Mouse (Mus musculus): Measurements from ENCODE around the gene Rai1. TPM values are rescaled to one million over a fixed set of nuclear protein-coding genes. Genes with fewer than 3 reads are reported as not detected.

Rai1 gene
- polyA plus RNA-seq, 2 experiments, result 29.7 to 62.1 TPM

- Histone ChIP-seq H3K9me3 (ENCODE audit: control insufficient read depth, low read length) (no peaks in the 10 kb centered on the region), H3K27me3 (ENCODE audit: control insufficient read depth, insufficient read depth, low read length) (no peaks in the 10 kb centered on the region), H3K27ac (replicated peaks; ENCODE audit: low read depth, low read length) (no peak overlapping the region), H3K4me2 (replicated peaks; ENCODE audit: low read depth, low read length, severe bottlenecking) (no peak overlapping the region; the same call in 1 of the 2 replicates), H3K4me1 (ENCODE audit: control insufficient read depth, insufficient read depth, low read length) (peaks cover 72% of the 10 kb centered on the region), H3K36me3 (ENCODE audit: control insufficient read depth, insufficient read depth, low read length) (no peaks in the 10 kb centered on the region), H3K9ac (ENCODE audit: low read depth, low read length, severe bottlenecking) (no peak overlapping the region), H3K4me3 (replicated peaks; ENCODE audit: low read length) (no peak overlapping the region)
- no peak for TF ChIP-seq POLR2A (IDR thresholded peaks at IDR 0.05; ENCODE audit: borderline replicate concordance, extremely low read depth, insufficient read depth, insufficient read length)
- DNase-seq (ENCODE audit: low spot score) (no peak), ATAC-seq (ENCODE audit: low FRiP score, low read depth) (no peak)
- WGBS, result 31% methylated on average over 5 of the region's 6 CpGs
These were observed 73.2 kb downstream of the Rai1 start for GRCm38 (mm10) chr11:60178005-60178404.

GRCm38 (mm10) chr11:60178506-60178905 is 73.7 kb downstream of the Rai1 start:
- Histone ChIP-seq H3K27ac (replicated peaks; ENCODE audit: low read depth, low read length) (no peak overlapping the region), H3K4me2 (replicated peaks; ENCODE audit: low read depth, low read length, severe bottlenecking) (no peak overlapping the region), H3K9me3 (ENCODE audit: control insufficient read depth, low read length) (no peaks in the 10 kb centered on the region), H3K4me1 (ENCODE audit: control insufficient read depth, insufficient read depth, low read length) (peaks cover 72% of the 10 kb centered on the region), H3K36me3 (ENCODE audit: control insufficient read depth, insufficient read depth, low read length) (no peaks in the 10 kb centered on the region), H3K9ac (ENCODE audit: low read depth, low read length, severe bottlenecking) (no peak overlapping the region), H3K27me3 (ENCODE audit: control insufficient read depth, insufficient read depth, low read length) (no peaks in the 10 kb centered on the region), H3K4me3 (replicated peaks; ENCODE audit: low read length) (no peak overlapping the region)
- ATAC-seq (ENCODE audit: low FRiP score, low read depth), result no peak
- DNase-seq (ENCODE audit: low spot score), result no peak
- no peak for TF ChIP-seq POLR2A (IDR thresholded peaks at IDR 0.05; ENCODE audit: borderline replicate concordance, extremely low read depth, insufficient read depth, insufficient read length)

- WGBS, result 71% methylated on average over 12 of the region's 12 CpGs
- H3K27me3 ChIP-seq (ENCODE audit: control insufficient read depth, insufficient read depth, low read length), result no peaks in the 10 kb centered on the region
- H3K4me2 ChIP-seq (replicated peaks; ENCODE audit: low read depth, low read length, severe bottlenecking), result no peak overlapping the region
- no peak overlapping the region for H3K4me3 ChIP-seq (replicated peaks; ENCODE audit: low read length)
- TF ChIP-seq POLR2A (IDR thresholded peaks at IDR 0.05; ENCODE audit: borderline replicate concordance, extremely low read depth, insufficient read depth, insufficient read length), result no peak
- no peak for ATAC-seq (ENCODE audit: low FRiP score, low read depth)
- H3K9ac ChIP-seq (ENCODE audit: low read depth, low read length, severe bottlenecking), result no peak overlapping the region
- no peaks in the 10 kb centered on the region for H3K9me3 ChIP-seq (ENCODE audit: control insufficient read depth, low read length)
- peak; percentile 69 for DNase-seq (ENCODE audit: low spot score)
- H3K36me3 ChIP-seq (ENCODE audit: control insufficient read depth, insufficient read depth, low read length), result peaks cover 24% of the 10 kb centered on the region
- no peak overlapping the region for H3K27ac ChIP-seq (replicated peaks; ENCODE audit: low read depth, low read length)
- peaks cover 66% of the 10 kb centered on the region for H3K4me1 ChIP-seq (ENCODE audit: control insufficient read depth, insufficient read depth, low read length)
These were observed 77.4 kb downstream of the Rai1 start for GRCm38 (mm10) chr11:60182116-60182670.

GRCm38 (mm10) chr11:60182741-60183140 is 77.9 kb downstream of the Rai1 start:
- no peak for TF ChIP-seq POLR2A (IDR thresholded peaks at IDR 0.05; ENCODE audit: borderline replicate concordance, extremely low read depth, insufficient read depth, insufficient read length)
- Histone ChIP-seq H3K36me3 (ENCODE audit: control insufficient read depth, insufficient read depth, low read length) (peaks cover 30% of the 10 kb centered on the region), H3K27ac (replicated peaks; ENCODE audit: low read depth, low read length) (no peak overlapping the region), H3K4me3 (replicated peaks; ENCODE audit: low read length) (no peak overlapping the region), H3K4me1 (ENCODE audit: control insufficient read depth, insufficient read depth, low read length) (peaks cover 61% of the 10 kb centered on the region), H3K9ac (ENCODE audit: low read depth, low read length, severe bottlenecking) (no peak overlapping the region), H3K4me2 (replicated peaks; ENCODE audit: low read depth, low read length, severe bottlenecking) (no peak overlapping the region), H3K9me3 (ENCODE audit: control insufficient read depth, low read length) (no peaks in the 10 kb centered on the region), H3K27me3 (ENCODE audit: control insufficient read depth, insufficient read depth, low read length) (no peaks in the 10 kb centered on the region)
- WGBS, result 29% methylated on average over 2 of the region's 2 CpGs
- ATAC-seq (ENCODE audit: low FRiP score, low read depth) (no peak), DNase-seq (ENCODE audit: low spot score) (no peak)

GRCm38 (mm10) chr11:60184346-60185325 is 79.8 kb downstream of the Rai1 start:
- peaks cover 49% of the 10 kb centered on the region for H3K4me1 ChIP-seq (ENCODE audit: control insufficient read depth, insufficient read depth, low read length)
- H3K27ac ChIP-seq (replicated peaks; ENCODE audit: low read depth, low read length), result no peak overlapping the region
- H3K9me3 ChIP-seq (ENCODE audit: control insufficient read depth, low read length), result no peaks in the 10 kb centered on the region
- no peaks in the 10 kb centered on the region for H3K27me3 ChIP-seq (ENCODE audit: control insufficient read depth, insufficient read depth, low read length)
- TF ChIP-seq POLR2A (IDR thresholded peaks at IDR 0.05; ENCODE audit: borderline replicate concordance, extremely low read depth, insufficient read depth, insufficient read length), result no peak
- 51% methylated on average over 22 of the region's 22 CpGs for WGBS
- H3K36me3 ChIP-seq (ENCODE audit: control insufficient read depth, insufficient read depth, low read length), result peaks cover 48% of the 10 kb centered on the region
- no peak overlapping the region for H3K9ac ChIP-seq (ENCODE audit: low read depth, low read length, severe bottlenecking)
- H3K4me3 ChIP-seq (replicated peaks; ENCODE audit: low read length), result no peak overlapping the region
- no peak for ATAC-seq (ENCODE audit: low FRiP score, low read depth)
- H3K4me2 ChIP-seq (replicated peaks; ENCODE audit: low read depth, low read length, severe bottlenecking), result no peak overlapping the region
- peak; percentile 42 for DNase-seq (ENCODE audit: low spot score)

Data from limb, embryonic 14.5 days (tissue).